Mouse (Mus musculus) brain, embryonic 14.5 days (tissue): ENCODE measurements around the gene C2cd2. TPM values are rescaled to one million over a fixed set of nuclear protein-coding genes. Genes with fewer than 3 reads are reported as not detected.

ENCODE experiments used
- DNase-seq: peaks from one replicate; pipeline ENCODE4 v3.0.0-alpha.2; 2011; ENCODE audit warnings: low read depth
- CTCF ChIP-seq: fragments of 200-500 bp; IDR thresholded peaks from 2 replicates; pipeline ENCODE4 v1.5.1; 2012; ENCODE audit warnings: inconsistent platforms, mild to moderate bottlenecking, moderate library complexity, borderline replicate concordance; ENCODE audit not compliant: insufficient read depth, insufficient read length; ENCODE audit errors: extremely low read depth
- POLR2A ChIP-seq: fragments of 200-500 bp; IDR thresholded peaks from 2 replicates; pipeline ENCODE4 v1.6.1; 2012; ENCODE audit warnings: mild to moderate bottlenecking, inconsistent platforms, borderline replicate concordance; ENCODE audit not compliant: poor library complexity, insufficient read depth, insufficient read length, severe bottlenecking; ENCODE audit errors: extremely low read depth
- polyA plus RNA-seq: library from polyadenylated mRNA; depleted of rRNA; stranded (reverse); fragments of >200 nt; gene quantifications from 2 replicates; pipeline ENCODE4 v1.2.3, GENCODE M21; 2012; rRNA removed

Gene C2cd2
- polyA plus RNA-seq, 1 experiment, result 15.2 TPM

- no peak for DNase-seq
- TF ChIP-seq CTCF, result no peak
- TF ChIP-seq POLR2A, result no peak
Observed at GRCm38 (mm10) chr16:97828207-97828606, 134.2 kb downstream of the C2cd2 start.

- no peak for DNase-seq
- TF ChIP-seq CTCF (no peak), POLR2A (no peak)
Observed at GRCm38 (mm10) chr16:97823311-97824007, 138.9 kb downstream of the C2cd2 start.

GRCm38 (mm10) chr16:97819532-97819931 lies 142.9 kb downstream of the C2cd2 start:
- TF ChIP-seq CTCF (no peak), POLR2A (no peak)
- DNase-seq, result no peak

- TF ChIP-seq POLR2A (no peak), CTCF (no peak)
- DNase-seq, result no peak
Observed at GRCm38 (mm10) chr16:97817414-97817813, 145.0 kb downstream of the C2cd2 start.

GRCm38 (mm10) chr16:97815269-97815668 lies 147.1 kb downstream of the C2cd2 start:
- TF ChIP-seq POLR2A (no peak), CTCF (no peak)
- no peak for DNase-seq

- no peak for TF ChIP-seq POLR2A
- no peak for TF ChIP-seq CTCF
- DNase-seq, result no peak
Observed at GRCm38 (mm10) chr16:97814060-97814459, 148.3 kb downstream of the C2cd2 start.

- TF ChIP-seq POLR2A, result no peak
- TF ChIP-seq CTCF, result no peak
- no peak for DNase-seq
Observed at GRCm38 (mm10) chr16:97808881-97809280, 153.5 kb downstream of the C2cd2 start.

GRCm38 (mm10) chr16:97805646-97806045 lies 156.8 kb downstream of the C2cd2 start:
- TF ChIP-seq CTCF, result no peak
- DNase-seq, result no peak

Other genes starting within 250 kb of the C2cd2 start
- gene Ripk4, start 198.8 kb downstream of the C2cd2 start, polyA plus RNA-seq, result 1.1 TPM in 2 replicates
- 24.7 and 27.6 TPM in 2 replicates for gene Prdm15, start 110.7 kb downstream of the C2cd2 start, polyA plus RNA-seq
- 14.1 and 17.4 TPM in 2 replicates for gene Zbtb21, start within 50 bp of the C2cd2 start, polyA plus RNA-seq
- gene B230307C23Rik, start 34.7 kb upstream of the C2cd2 start, polyA plus RNA-seq, result 14.7 and 15.4 TPM in 2 replicates
- gene A630089N07Rik, start 119.9 kb upstream of the C2cd2 start, polyA plus RNA-seq, result 5.5 and 10.0 TPM in 2 replicates